Mouse (Mus musculus) left cerebral cortex, postnatal 36 days (tissue): Measurements from ENCODE around the gene Calm1. TPM values are rescaled to one million over a fixed set of nuclear protein-coding genes. Genes with fewer than 3 reads are reported as not detected.

Experiments
- DNase-seq, 2 experiments: peaks; one replicate each; pipeline ENCODE4 v3.0.0; 2021 to 2022; ENCODE audit warnings: low spot score in 2 of 2, mixed read lengths in 1 of 2
- intact Hi-C: fragments of 180-260 bp; cut with DNase I; formaldehyde crosslinking; loops from one replicate; pipeline ENCODE4 v1.15.1; 2025
- total RNA-seq, 2 experiments: library from RNA; stranded (reverse); gene quantifications; 2 replicates each; pipeline ENCODE4 v1.2.3; 2021

The Calm1 gene
- total RNA-seq, 2 experiments from 2014 or later: 2,172 to 2,300 TPM

DNA sequence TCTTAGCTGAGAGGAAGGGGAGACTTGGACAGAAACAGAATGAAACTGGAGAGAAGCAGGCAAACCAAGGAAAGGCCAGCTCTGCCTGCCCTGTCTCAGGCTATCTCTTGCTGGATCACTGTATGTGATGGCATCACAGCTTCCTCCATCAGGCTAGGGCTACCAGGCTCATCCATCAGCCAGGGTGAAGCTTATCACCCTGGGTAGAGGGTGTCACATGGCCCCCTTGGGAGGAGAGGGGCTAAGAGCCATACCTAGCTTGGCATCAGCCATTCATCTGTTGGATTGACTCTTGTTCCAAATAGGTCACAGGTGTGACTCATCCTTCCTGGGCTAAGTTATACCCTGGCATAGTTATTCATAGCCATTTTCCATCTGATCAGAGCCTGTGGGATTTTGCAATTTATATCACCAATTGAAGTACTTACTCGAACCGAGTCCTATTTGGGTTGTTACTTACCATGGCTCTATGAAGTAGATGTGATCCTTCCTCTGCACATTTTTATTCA, 56.3 kb downstream of the Calm1 start:
- intact Hi-C loops: no loop called here
- DNase-seq: no peak

DNA sequence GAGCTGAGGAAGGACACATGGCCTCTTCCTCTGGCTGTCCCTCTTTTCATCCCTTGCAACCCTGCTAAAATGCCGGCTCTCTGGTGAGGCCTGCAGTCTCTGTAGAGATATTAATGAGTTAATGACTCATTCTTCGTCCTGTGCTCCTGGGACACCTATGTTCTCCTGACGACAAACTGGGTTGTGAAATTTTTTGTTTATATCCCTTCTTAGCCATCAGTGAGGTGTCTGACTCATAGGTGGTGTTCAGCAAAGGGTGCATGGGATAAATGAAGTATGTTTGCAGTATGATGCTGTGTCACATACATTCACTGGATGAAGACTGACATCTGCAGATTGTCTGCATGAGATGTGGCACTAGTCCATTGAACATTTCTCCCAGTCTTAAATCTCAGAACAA, 58.5 kb downstream of the Calm1 start:
- intact Hi-C loops: no loop called here
- DNase-seq: no peak

Other genes starting within 250 kb of the Calm1 start
- gene Kcnk13, start 234.9 kb upstream of the Calm1 start, total RNA-seq: 1 to 10 TPM; 7.5 to 8.2 TPM
- gene Psmc1, start 89.3 kb upstream of the Calm1 start, total RNA-seq: 100 to 1,000 TPM; 188 to 203 TPM
- gene Nrde2, start 39.8 kb upstream of the Calm1 start, total RNA-seq: 10 to 100 TPM; 18.3 to 22.8 TPM